Mouse (Mus musculus) midbrain, postnatal 0 days (tissue): ENCODE measurements around the gene Amfr. TPM values are rescaled to one million over a fixed set of nuclear protein-coding genes. Genes with fewer than 3 reads are reported as not detected.

ENCODE experiments used
- ATAC-seq: fragments of 200-750 bp; cut with Nextera tagmentation; 2 replicates; pipeline ENCODE4 v1.8.0; 2017; ENCODE audit warnings: moderate number of reproducible peaks, mild to moderate bottlenecking, moderate TSS enrichment, moderate library complexity; ENCODE audit not compliant: low FRiP score
- DNase-seq: peaks from one replicate; pipeline ENCODE4 v3.0.0-alpha.2; 2015; ENCODE audit warnings: low spot score
- H3K27ac ChIP-seq: fragments of 300-500 bp; sonication (generic); 2 replicates; pipeline ENCODE4 v1.5.1; 2014; ENCODE audit warnings: low read depth, mild to moderate bottlenecking, low read length, mixed read lengths
- H3K27me3 ChIP-seq: fragments of 300-500 bp; sonication (generic); 2 replicates; pipeline ENCODE4 v1.6.1; 2014; ENCODE audit warnings: low read length, control low read depth, mixed read lengths; ENCODE audit not compliant: insufficient read depth
- H3K36me3 ChIP-seq: fragments of 300-500 bp; sonication (generic); 2 replicates; pipeline ENCODE4 v1.6.1; 2014; ENCODE audit warnings: low read length, control low read depth, mixed read lengths; ENCODE audit not compliant: insufficient read depth
- H3K4me1 ChIP-seq: fragments of 300-500 bp; sonication (generic); 2 replicates; pipeline ENCODE4 v1.6.1; 2014; ENCODE audit warnings: mild to moderate bottlenecking, control low read depth, antibody characterized with exemption, low read length, mixed read lengths; ENCODE audit not compliant: insufficient read depth
- H3K4me2 ChIP-seq: fragments of 300-500 bp; sonication (generic); 2 replicates; pipeline ENCODE4 v1.6.1; 2014; ENCODE audit warnings: low read depth, mild to moderate bottlenecking, low read length, mixed read lengths; ENCODE audit not compliant: poor library complexity, severe bottlenecking
- H3K4me3 ChIP-seq: fragments of 300-500 bp; sonication (generic); 2 replicates; pipeline ENCODE4 v1.5.1; 2014; ENCODE audit warnings: low read depth, mild to moderate bottlenecking, low read length, moderate library complexity
- H3K9ac ChIP-seq: fragments of 300-500 bp; sonication (generic); replicated peaks from 2 replicates; pipeline ENCODE4 v1.6.1; 2014; ENCODE audit warnings: mild to moderate bottlenecking, low read length, moderate library complexity, mixed read lengths; ENCODE audit not compliant: poor library complexity, severe bottlenecking
- H3K9me3 ChIP-seq: fragments of 300-500 bp; sonication (generic); 2 replicates; pipeline ENCODE4 v1.6.1; 2016; ENCODE audit warnings: low read length, control low read depth
- CTCF ChIP-seq: IDR thresholded peaks from 2 replicates; pipeline ENCODE4 v1.5.1; 2016; ENCODE audit warnings: antibody characterized with exemption, mild to moderate bottlenecking
- WGBS: fragments of 180-500 bp; shearing (Covaris S2); extraction: QIAGEN DNeasy Blood & Tissue Kit; methylation state at CpG from one replicate; pipeline ENCODE4 v1.1.7; 2014; 5-methylcytosine and 5-hydroxymethylcytosine counted together
- microRNA-seq: library from miRNA; unstranded; fragments of <30 nt; microRNA quantifications from one replicate; pipeline ENCODE4, GENCODE M21; 2016; ENCODE audit warnings: borderline number of aligned reads
- polyA plus RNA-seq: library from polyadenylated mRNA; unstranded; fragments of >200 nt; fragmentation: Nextera tagmentation; extraction: Ambion mirVana; gene quantifications from 2 replicates; pipeline ENCODE4 v1.2.1, GENCODE M21; 2015
- total RNA-seq: library from RNA; depleted of rRNA; stranded (reverse); fragments of >200 nt; gene quantifications from 2 replicates; pipeline ENCODE4 v1.2.3, GENCODE M21; 2014; rRNA removed

Amfr gene
- total and polyA plus RNA-seq, 2 experiments from 2014 or later, result 84.8 to 227 TPM

DNA sequence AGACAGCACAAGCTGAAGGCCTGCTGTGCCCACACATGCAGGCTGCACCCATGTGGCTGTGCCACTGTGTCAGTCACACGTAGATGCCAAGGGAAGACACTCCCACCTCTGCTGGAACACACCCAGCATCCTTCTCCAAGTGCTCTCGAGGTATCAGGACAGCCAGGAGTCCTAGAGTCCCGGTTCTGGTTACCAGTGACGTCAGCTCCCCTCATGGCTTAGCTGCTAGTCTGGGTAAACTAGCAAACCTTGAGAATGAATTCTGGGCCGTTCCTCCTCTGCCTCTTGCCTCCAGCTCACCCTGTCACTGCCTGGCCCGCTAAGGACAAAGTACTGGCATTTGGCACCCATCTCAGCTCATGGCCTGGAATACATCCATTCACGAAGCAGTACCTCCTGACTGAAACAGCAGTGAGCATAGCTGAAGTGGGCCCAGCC lies 88.7 kb downstream of the Amfr start:
- 77% methylated on average over 7 of the region's 7 CpGs for WGBS
- no peak for TF ChIP-seq CTCF
- ATAC-seq, result no peak
- Histone ChIP-seq H3K4me3 (no peak overlapping the region), H3K4me1 (peaks cover 8% of the 10 kb centered on the region), H3K4me2 (no peak overlapping the region), H3K27ac (no peak overlapping the region), H3K9ac (no peak overlapping the region), H3K9me3 (no peaks in the 10 kb centered on the region), H3K36me3 (peaks cover 3% of the 10 kb centered on the region; the same call in 1 of the 2 replicates), H3K27me3 (no peaks in the 10 kb centered on the region)
- DNase-seq, result no peak

Small RNA genes within 50 kb of the gene (microRNA-seq; reads per million reads assigned to microRNA genes)
- not detected for gene Gm24159

Other genes starting within 250 kb of the Amfr start
- gene Gnao1, start 202.9 kb downstream of the Amfr start, total RNA-seq, result 363 and 375 TPM in 2 replicates
- gene Gnao1, start 202.9 kb downstream of the Amfr start, polyA plus RNA-seq, result 301 and 312 TPM in 2 replicates
- 61.5 and 82.5 TPM in 2 replicates for gene Nudt21, start 24.2 kb upstream of the Amfr start, total RNA-seq
- gene Nudt21, start 24.2 kb upstream of the Amfr start, polyA plus RNA-seq, result 90.1 and 92.3 TPM in 2 replicates
- gene Ogfod1, start 24.4 kb upstream of the Amfr start, total RNA-seq, result 17.3 and 20.1 TPM in 2 replicates
- 7.8 and 8.9 TPM in 2 replicates for gene Ogfod1, start 24.4 kb upstream of the Amfr start, polyA plus RNA-seq
- 20.7 and 27.6 TPM in 2 replicates for gene Bbs2, start 86.1 kb upstream of the Amfr start, total RNA-seq
- gene Bbs2, start 86.1 kb upstream of the Amfr start, polyA plus RNA-seq, result 16.2 and 17.5 TPM in 2 replicates
- not detected in 2 replicates for gene Mt4, start 124.4 kb upstream of the Amfr start, total RNA-seq
- not detected in 2 replicates for gene Mt4, start 124.4 kb upstream of the Amfr start, polyA plus RNA-seq
- gene Mt3, start 139.8 kb upstream of the Amfr start, total RNA-seq, result 571 and 599 TPM in 2 replicates
- 314 and 354 TPM in 2 replicates for gene Mt3, start 139.8 kb upstream of the Amfr start, polyA plus RNA-seq
- gene Mt2, start 159.8 kb upstream of the Amfr start, total RNA-seq, result 57.7 and 131 TPM in 2 replicates
- 92.3 and 101 TPM in 2 replicates for gene Mt2, start 159.8 kb upstream of the Amfr start, polyA plus RNA-seq
- 460 and 504 TPM in 2 replicates for gene Mt1, start 166.2 kb upstream of the Amfr start, total RNA-seq
- gene Mt1, start 166.2 kb upstream of the Amfr start, polyA plus RNA-seq, result 387 and 420 TPM in 2 replicates
- gene Nup93, start 201.7 kb upstream of the Amfr start, total RNA-seq, result 47.9 and 65.3 TPM in 2 replicates
- gene Nup93, start 201.7 kb upstream of the Amfr start, polyA plus RNA-seq, result 38.4 and 39.9 TPM in 2 replicates